In genomic region chr1:171384361-171384760, GRCm38 (mm10) we compare ENCODE assay signal across 29 mouse cellular contexts. TPM values are rescaled to one million over a fixed set of nuclear protein-coding genes. Genes with fewer than 3 reads are reported as not detected.
DNase-seq lines count a peak whose midpoint lies in the region; ATAC-seq and TF ChIP-seq lines count a peak whose summit lies in the region.
"Had no signal": no experiment of that assay in that cellular context is flagged by ENCODE, and none has a peak within 500 bp of the region (broad histone marks: within the 10 kb centered on the region; RNA-seq: fewer than 3 reads in every experiment).

No protein-coding gene starts in this region.

- H3K27ac ChIP-seq in forebrain, embryonic 10.5 days = 0 out of 2 replicates have a peak overlapping the region, but pooled peaks have one; percentile 4
- H3K27ac ChIP-seq in forebrain, embryonic 16.5 days (ENCODE audit: low read length) = no peak overlapping the region
- no peak overlapping the region for H3K27ac ChIP-seq in CH12.LX (ENCODE audit: insufficient read depth, low read depth)
- H3K27ac ChIP-seq in embryonic facial prominence, embryonic 15.5 days (replicated peaks) = no peak overlapping the region
- no peak overlapping the region for H3K27ac ChIP-seq in stomach, postnatal 0 days (replicated peaks)
- H3K27ac ChIP-seq: embryonic facial prominence, embryonic 13.5 days; heart, adult 2 months; hindbrain, embryonic 13.5 days; limb, embryonic 13.5 days; lung, embryonic 15.5 days had no signal

- TF ChIP-seq CTCF in CH12.LX (conservative IDR thresholded peaks at IDR 0.05 in 1 of 2, IDR thresholded peaks at IDR 0.05 in 1 of 2; ENCODE audit: low read depth in 2 of 2, low read length in 2 of 2) = no peak
- TF ChIP-seq CTCF in stomach, postnatal 0 days (IDR thresholded peaks at IDR 0.05; ENCODE audit: low read depth) = no peak

- TF ChIP-seq EP300 in CH12.LX (IDR thresholded peaks at IDR 0.05; ENCODE audit: low read length) = no peak
- no peak for TF ChIP-seq EP300 in stomach, postnatal 0 days (optimal IDR thresholded peaks at IDR 0.05)

- H3K9ac ChIP-seq in forebrain, embryonic 16.5 days (replicated peaks; ENCODE audit: low read depth, low read length) = no peak overlapping the region
- no peak overlapping the region for H3K9ac ChIP-seq in CH12.LX (ENCODE audit: insufficient read depth, low read depth)
- H3K9ac ChIP-seq in embryonic facial prominence, embryonic 15.5 days = no peak overlapping the region
- no peak overlapping the region for H3K9ac ChIP-seq in stomach, postnatal 0 days (ENCODE audit: low read length)
- H3K9ac ChIP-seq: embryonic facial prominence, embryonic 13.5 days; heart, embryonic 12.5 days; hindbrain, embryonic 13.5 days; limb, embryonic 13.5 days; lung, embryonic 15.5 days had no signal

- ATAC-seq in forebrain, embryonic 16.5 days = no peak
- ATAC-seq in embryonic facial prominence, embryonic 15.5 days (ENCODE audit: insufficient number of reproducible peaks, low FRiP score, low TSS enrichment, low read depth) = 0 out of 2 replicates have a peak, but pooled peaks have one; percentile 24
- peak; percentile 28 for ATAC-seq in stomach, postnatal 0 days (ENCODE audit: low FRiP score, low TSS enrichment)
- ATAC-seq: forebrain, embryonic 14.5 days; intestine, postnatal 0 days; midbrain, embryonic 16.5 days had no signal

- no peak for TF ChIP-seq POLR2A in CH12.LX (IDR thresholded peaks at IDR 0.05; ENCODE audit: low read depth, low read length)

- WGBS in forebrain, embryonic 10.5 days = 71% methylated on average over 9 of the region's 9 CpGs
- WGBS in forebrain, embryonic 16.5 days = 67% methylated on average over 9 of the region's 9 CpGs
- 47% methylated on average over 9 of the region's 9 CpGs for WGBS in embryonic facial prominence, embryonic 15.5 days
- 46% methylated on average over 9 of the region's 9 CpGs for WGBS in stomach, postnatal 0 days

- in situ Hi-C loops in CH12.LX (cut with MboI; ENCODE audit: low pct_ligation_motif_present, low pct_unique_long_range_greater_than_20kb, low sequenced_read_pairs) = no loop called here

- H3K4me3 ChIP-seq in forebrain, embryonic 10.5 days = no peak overlapping the region
- H3K4me3 ChIP-seq in forebrain, embryonic 16.5 days (replicated peaks; ENCODE audit: low read length) = no peak overlapping the region
- no peak overlapping the region for H3K4me3 ChIP-seq in CH12.LX (replicated peaks in 1 of 3; ENCODE audit: low read depth in 2 of 3, low read length in 2 of 3, poor library complexity in 1 of 3)
- H3K4me3 ChIP-seq in embryonic facial prominence, embryonic 15.5 days (replicated peaks) = no peak overlapping the region
- H3K4me3 ChIP-seq in stomach, postnatal 0 days (ENCODE audit: low read depth, low read length) = no peak overlapping the region
- H3K4me3 ChIP-seq: embryonic facial prominence, embryonic 13.5 days; heart, adult 2 months; heart, embryonic 12.5 days; hindbrain, embryonic 13.5 days; limb, embryonic 13.5 days; lung, embryonic 15.5 days had no signal

- no peak for TF ChIP-seq RAD21 in CH12.LX (IDR thresholded peaks at IDR 0.05; ENCODE audit: low read depth, low read length)

- H3K27me3 ChIP-seq in forebrain, embryonic 10.5 days (ENCODE audit: poor library complexity, severe bottlenecking) = peaks cover 34% of the 10 kb centered on the region
- H3K27me3 ChIP-seq in forebrain, embryonic 16.5 days (replicated peaks; ENCODE audit: control insufficient read depth, insufficient read depth, low read length) = peaks cover 10% of the 10 kb centered on the region
- H3K27me3 ChIP-seq in CH12.LX (replicated peaks) = peaks cover 8% of the 10 kb centered on the region
- H3K27me3 ChIP-seq in embryonic facial prominence, embryonic 15.5 days = peaks cover 15% of the 10 kb centered on the region; the same call in 1 of the 2 replicates
- H3K27me3 ChIP-seq in stomach, postnatal 0 days (ENCODE audit: control insufficient read depth, insufficient read depth, low read length) = no peaks in the 10 kb centered on the region

- H3K9me3 ChIP-seq in forebrain, embryonic 10.5 days = no peaks in the 10 kb centered on the region
- H3K9me3 ChIP-seq in forebrain, embryonic 16.5 days (ENCODE audit: control insufficient read depth, low read length) = no peaks in the 10 kb centered on the region
- H3K9me3 ChIP-seq in CH12.LX (replicated peaks; ENCODE audit: low read length) = no peaks in the 10 kb centered on the region
- no peaks in the 10 kb centered on the region for H3K9me3 ChIP-seq in embryonic facial prominence, embryonic 15.5 days (replicated peaks)
- H3K9me3 ChIP-seq in stomach, postnatal 0 days (ENCODE audit: control insufficient read depth, low read length) = no peaks in the 10 kb centered on the region
- H3K9me3 ChIP-seq: embryonic facial prominence, embryonic 13.5 days; heart, embryonic 12.5 days; hindbrain, embryonic 13.5 days; limb, embryonic 13.5 days; lung, embryonic 15.5 days had no signal

- no peak overlapping the region for H3K4me2 ChIP-seq in forebrain, embryonic 16.5 days (ENCODE audit: low read length)
- H3K4me2 ChIP-seq in CH12.LX (ENCODE audit: insufficient read depth, low read depth, poor library complexity, severe bottlenecking) = no peak overlapping the region
- H3K4me2 ChIP-seq in embryonic facial prominence, embryonic 15.5 days (replicated peaks) = no peak overlapping the region; the same call in 1 of the 2 replicates
- H3K4me2 ChIP-seq in stomach, postnatal 0 days (replicated peaks; ENCODE audit: low read depth) = no peak overlapping the region
- H3K4me2 ChIP-seq: embryonic facial prominence, embryonic 13.5 days; heart, embryonic 12.5 days; hindbrain, embryonic 13.5 days; limb, embryonic 13.5 days; liver, embryonic 11.5 days; lung, embryonic 15.5 days; midbrain, embryonic 11.5 days had no signal

- H3K4me1 ChIP-seq in forebrain, embryonic 10.5 days = peaks cover 26% of the 10 kb centered on the region
- H3K4me1 ChIP-seq in forebrain, embryonic 16.5 days (replicated peaks; ENCODE audit: control insufficient read depth, insufficient read depth, low read length) = peaks cover 9% of the 10 kb centered on the region
- H3K4me1 ChIP-seq in CH12.LX (ENCODE audit: control insufficient read depth in 1 of 2, insufficient read depth in 2 of 2) = peaks cover 46 to 73% of the 10 kb centered on the region in 2 experiments
- peaks cover 18% of the 10 kb centered on the region for H3K4me1 ChIP-seq in embryonic facial prominence, embryonic 15.5 days
- peaks cover 3% of the 10 kb centered on the region; the same call in 1 of the 2 replicates for H3K4me1 ChIP-seq in stomach, postnatal 0 days (replicated peaks; ENCODE audit: control insufficient read depth, insufficient read depth)

- no peak for DNase-seq in forebrain, embryonic 10.5 days (ENCODE audit: extremely low spot score, low spot score)
- no peak for DNase-seq in CH12.LX (ENCODE audit: extremely low read depth)
- no peak for DNase-seq in stomach, postnatal 0 days (ENCODE audit: low spot score)
- DNase-seq in cerebellum, adult 11-12 months = no peak
- DNase-seq in spleen, postnatal 36 days (ENCODE audit: low spot score in 2 of 2) = no peak
- no peak for DNase-seq in layer of hippocampus, adult 8-10 months (ENCODE audit: low spot score in 2 of 2)
- DNase-seq: adrenal gland, adult 2 months; cerebellum, adult 8-10 months; cerebellum, postnatal 36 days; heart, adult 2 months; heart, postnatal 4 days; kidney, adult 9 months; kidney, postnatal 10 days; layer of hippocampus, adult 9-11 months; spleen, adult 18-20 months; thymus, postnatal 14 days had no signal

- no peaks in the 10 kb centered on the region for H3K36me3 ChIP-seq in forebrain, embryonic 10.5 days (replicated peaks)
- no peaks in the 10 kb centered on the region for H3K36me3 ChIP-seq in forebrain, embryonic 16.5 days (ENCODE audit: control insufficient read depth, insufficient read depth)
- no peaks in the 10 kb centered on the region for H3K36me3 ChIP-seq in CH12.LX (replicated peaks in 1 of 2; ENCODE audit: control insufficient read depth in 1 of 2, insufficient read depth in 1 of 2, low read length in 1 of 2)
- no peaks in the 10 kb centered on the region for H3K36me3 ChIP-seq in embryonic facial prominence, embryonic 15.5 days
- no peaks in the 10 kb centered on the region for H3K36me3 ChIP-seq in stomach, postnatal 0 days (ENCODE audit: control insufficient read depth, insufficient read depth, low read length)
- H3K36me3 ChIP-seq: embryonic facial prominence, embryonic 13.5 days; heart, embryonic 12.5 days; hindbrain, embryonic 13.5 days; limb, embryonic 13.5 days; lung, embryonic 15.5 days had no signal

- peaks cover 2% of the 10 kb centered on the region for H3K79me2 ChIP-seq in CH12.LX (replicated peaks; ENCODE audit: control insufficient read depth, extremely low read depth, insufficient read depth, poor library complexity, severe bottlenecking)

- dilution Hi-C loops in CH12.LX (cut with MboI; ENCODE audit: extremely low pct_ligation_motif_present, extremely low pct_unique_long_range_greater_than_20kb, low sequenced_read_pairs) = no loop called here

RNA-seq across cellular contexts. Expression of gene Arhgap30, which starts 4.4 kb away (rescaled TPM):
- 0.74 and 0.91 TPM in 2 replicates for polyA plus RNA-seq in forebrain, embryonic 10.5 days (2016; fragmentation: Nextera tagmentation; extraction: Ambion mirVana)
- polyA plus RNA-seq in forebrain, embryonic 16.5 days (2015; fragmentation: Nextera tagmentation; extraction: Ambion mirVana) = 0.48 and 0.81 TPM in 2 replicates
- total RNA-seq in CH12.LX (2012; rRNA removed) = 70.8 and 81.4 TPM in 2 replicates
- total RNA-seq in CH12.LX (2014; rRNA removed) = 52.0 and 55.9 TPM in 2 replicates
- 78.5 and 85.0 TPM in 2 replicates for polyA plus RNA-seq in CH12.LX (2012; ENCODE audit: insufficient read length, low read depth)
- 2.6 and 3.1 TPM in 2 replicates for polyA plus RNA-seq in embryonic facial prominence, embryonic 15.5 days (2015; fragmentation: Nextera tagmentation; extraction: Ambion mirVana)
- polyA plus RNA-seq in stomach, postnatal 0 days (2015; fragmentation: Nextera tagmentation; extraction: Ambion mirVana) = 1.1 and 1.2 TPM in 2 replicates
- 1 to 10 TPM; 1.9 to 8.7 (median 4.9) TPM for total RNA-seq in layer of hippocampus, adult 8-10 months (2022)

RNA-seq across cellular contexts. Expression of gene Nectin4, which starts 14.5 kb away (rescaled TPM):
- 0.92 and 0.94 TPM in 2 replicates for polyA plus RNA-seq in forebrain, embryonic 10.5 days (2016; fragmentation: Nextera tagmentation; extraction: Ambion mirVana)
- 0.67 and 1.1 TPM in 2 replicates for polyA plus RNA-seq in forebrain, embryonic 16.5 days (2015; fragmentation: Nextera tagmentation; extraction: Ambion mirVana)
- 2.1 and 2.7 TPM in 2 replicates for total RNA-seq in CH12.LX (2012; rRNA removed)
- total RNA-seq in CH12.LX (2014; rRNA removed) = 0.22 and 0.30 TPM in 2 replicates
- polyA plus RNA-seq in CH12.LX (2012; ENCODE audit: insufficient read length, low read depth) = 0.49 and 0.52 TPM in 2 replicates
- 39.0 and 43.7 TPM in 2 replicates for polyA plus RNA-seq in embryonic facial prominence, embryonic 15.5 days (2015; fragmentation: Nextera tagmentation; extraction: Ambion mirVana)
- polyA plus RNA-seq in stomach, postnatal 0 days (2015; fragmentation: Nextera tagmentation; extraction: Ambion mirVana) = 45.5 and 48.2 TPM in 2 replicates
- 1 to 10 TPM; 5.6 to 7.6 (median 6.5) TPM for total RNA-seq in layer of hippocampus, adult 8-10 months (2022)
- total RNA-seq: gastrocnemius, adult 8-10 months had no signal

RNA-seq across cellular contexts. Expression of gene Klhdc9, which starts 23.8 kb away (rescaled TPM):
- polyA plus RNA-seq in forebrain, embryonic 10.5 days (2016; fragmentation: Nextera tagmentation; extraction: Ambion mirVana) = 2.7 and 2.8 TPM in 2 replicates
- 2.7 and 3.1 TPM in 2 replicates for polyA plus RNA-seq in forebrain, embryonic 16.5 days (2015; fragmentation: Nextera tagmentation; extraction: Ambion mirVana)
- 0.08 and 0.13 TPM in 2 replicates for total RNA-seq in CH12.LX (2012; rRNA removed)
- not detected in 2 replicates for total RNA-seq in CH12.LX (2014; rRNA removed)
- not detected in 2 replicates for polyA plus RNA-seq in CH12.LX (2012; ENCODE audit: insufficient read length, low read depth)
- 4.5 and 9.1 TPM in 2 replicates for polyA plus RNA-seq in embryonic facial prominence, embryonic 15.5 days (2015; fragmentation: Nextera tagmentation; extraction: Ambion mirVana)
- 0.86 and 1.2 TPM in 2 replicates for polyA plus RNA-seq in stomach, postnatal 0 days (2015; fragmentation: Nextera tagmentation; extraction: Ambion mirVana)
- 10 to 100 TPM in 2 of 4 experiments, 1 to 10 TPM in 2; 5.1 to 11.7 (median 8.2) TPM for total RNA-seq in layer of hippocampus, adult 8-10 months (2022)
- total RNA-seq: gastrocnemius, adult 8-10 months had no signal

RNA-seq across cellular contexts. Expression of gene Usf1, which starts 26.8 kb away (rescaled TPM):
- polyA plus RNA-seq in forebrain, embryonic 10.5 days (2016; fragmentation: Nextera tagmentation; extraction: Ambion mirVana) = 128 and 132 TPM in 2 replicates
- 207 and 226 TPM in 2 replicates for polyA plus RNA-seq in forebrain, embryonic 16.5 days (2015; fragmentation: Nextera tagmentation; extraction: Ambion mirVana)
- total RNA-seq in CH12.LX (2012; rRNA removed) = 59.4 and 73.7 TPM in 2 replicates
- 53.8 and 54.9 TPM in 2 replicates for total RNA-seq in CH12.LX (2014; rRNA removed)
- polyA plus RNA-seq in CH12.LX (2012; ENCODE audit: insufficient read length, low read depth) = 37.4 and 39.5 TPM in 2 replicates
- polyA plus RNA-seq in embryonic facial prominence, embryonic 15.5 days (2015; fragmentation: Nextera tagmentation; extraction: Ambion mirVana) = 74.6 and 85.2 TPM in 2 replicates
- polyA plus RNA-seq in stomach, postnatal 0 days (2015; fragmentation: Nextera tagmentation; extraction: Ambion mirVana) = 39.1 and 41.6 TPM in 2 replicates
- total RNA-seq in layer of hippocampus, adult 8-10 months (2022) = 100 to 1,000 TPM; 110 to 142 (median 124) TPM

RNA-seq across cellular contexts. Expression of gene Tstd1, which starts 34.3 kb away (rescaled TPM):
- polyA plus RNA-seq in forebrain, embryonic 10.5 days (2016; fragmentation: Nextera tagmentation; extraction: Ambion mirVana) = 6.1 and 6.5 TPM in 2 replicates
- polyA plus RNA-seq in forebrain, embryonic 16.5 days (2015; fragmentation: Nextera tagmentation; extraction: Ambion mirVana) = 10.1 and 11.4 TPM in 2 replicates
- total RNA-seq in CH12.LX (2012; rRNA removed) = 2.5 and 2.6 TPM in 2 replicates
- total RNA-seq in CH12.LX (2014; rRNA removed) = 1.2 and 1.4 TPM in 2 replicates
- 3.5 and 4.4 TPM in 2 replicates for polyA plus RNA-seq in CH12.LX (2012; ENCODE audit: insufficient read length, low read depth)
- polyA plus RNA-seq in embryonic facial prominence, embryonic 15.5 days (2015; fragmentation: Nextera tagmentation; extraction: Ambion mirVana) = 8.1 and 11.8 TPM in 2 replicates
- 3.7 and 3.8 TPM in 2 replicates for polyA plus RNA-seq in stomach, postnatal 0 days (2015; fragmentation: Nextera tagmentation; extraction: Ambion mirVana)
- total RNA-seq in layer of hippocampus, adult 8-10 months (2022) = 10 to 100 TPM in 1 of 4 experiments, 1 to 10 TPM in 3; 3.0 to 10.0 (median 4.6) TPM

Comparison
In these comparisons a context has a peak if more than half of its experiments do, and no peak if none do; other contexts are left out.
1. RNA of gene Arhgap30, which starts 4.4 kb away (polyA plus RNA-seq): 78.5 to 85.0 TPM in CH12.LX; 2.6 to 3.1 TPM in embryonic facial prominence, embryonic 15.5 days, 1.1 to 1.2 TPM in stomach, postnatal 0 days, 0.74 to 0.91 TPM in forebrain, embryonic 10.5 days and 0.48 to 0.81 TPM in forebrain, embryonic 16.5 days; every median in the first group is over 10 times any median in the second.
2. RNA of gene Nectin4, which starts 14.5 kb away (polyA plus RNA-seq): 45.5 to 48.2 TPM in stomach, postnatal 0 days and 39.0 to 43.7 TPM in embryonic facial prominence, embryonic 15.5 days; 0.67 to 1.1 TPM in forebrain, embryonic 16.5 days, 0.92 to 0.94 TPM in forebrain, embryonic 10.5 days and 0.49 to 0.52 TPM in CH12.LX; every median in the first group is over 10 times any median in the second.